In the genomic region with DNA sequence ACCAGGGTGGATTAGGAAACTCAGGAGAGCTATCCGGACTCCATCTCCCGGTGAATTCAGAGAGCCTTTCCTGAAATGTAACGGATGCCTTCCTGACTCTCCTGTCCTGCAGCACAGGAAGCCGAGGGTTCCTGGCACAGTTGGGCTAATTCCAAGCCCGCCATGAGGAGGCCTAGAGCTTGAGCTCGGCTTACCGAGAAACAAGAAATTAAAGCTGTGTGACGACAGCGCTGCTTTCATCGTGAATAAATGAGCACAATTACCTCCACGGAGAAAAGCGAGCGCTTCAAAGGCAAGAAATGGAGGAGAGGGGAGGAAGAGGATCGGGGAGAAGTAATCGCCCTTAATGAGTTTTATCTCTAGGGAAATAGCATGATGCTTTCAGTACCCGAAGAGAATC, we compare ENCODE assay signal across 9 mouse cellular contexts. TPM values are rescaled to one million over a fixed set of nuclear protein-coding genes. Genes with fewer than 3 reads are reported as not detected.
DNase-seq lines count a peak whose midpoint lies in the region; ATAC-seq lines count a peak whose summit lies in the region.
"Had no signal": no experiment of that assay in that cellular context is flagged by ENCODE, and none has a peak within 500 bp of the region (broad histone marks: within the 10 kb centered on the region; RNA-seq: fewer than 3 reads in every experiment).

No protein-coding gene starts in this region.

- H3K4me3 ChIP-seq in kidney, embryonic 15.5 days (replicated peaks) = no peak overlapping the region
- no peak overlapping the region for H3K4me3 ChIP-seq in kidney, embryonic 14.5 days (ENCODE audit: low read length)
- no peak overlapping the region; the same call in 1 of the 2 replicates for H3K4me3 ChIP-seq in forebrain, embryonic 16.5 days (replicated peaks; ENCODE audit: low read length)
- H3K4me3 ChIP-seq in midbrain, embryonic 13.5 days (replicated peaks) = no peak overlapping the region

- H3K4me2 ChIP-seq in kidney, embryonic 15.5 days = no peak overlapping the region
- H3K4me2 ChIP-seq in kidney, embryonic 14.5 days (replicated peaks; ENCODE audit: low read depth, low read length) = no peak overlapping the region
- peak overlapping the region; percentile 10 for H3K4me2 ChIP-seq in forebrain, embryonic 16.5 days (ENCODE audit: low read length)
- H3K4me2 ChIP-seq in midbrain, embryonic 13.5 days (replicated peaks) = no peak overlapping the region; the same call in 1 of the 2 replicates

- peak; percentile 16 for DNase-seq in adrenal gland, adult 2 months
- no peak for DNase-seq in adrenal gland, adult 18-20 months (ENCODE audit: low spot score in 2 of 2)
- no peak for DNase-seq in gastrocnemius, postnatal 10 days
- no peak for DNase-seq in heart, postnatal 36 days
- DNase-seq: lung, postnatal 14 days had no signal

- no peaks in the 10 kb centered on the region for H3K36me3 ChIP-seq in kidney, embryonic 15.5 days
- no peaks in the 10 kb centered on the region; the same call in 1 of the 2 replicates for H3K36me3 ChIP-seq in kidney, embryonic 14.5 days (ENCODE audit: control insufficient read depth, insufficient read depth, low read length)
- H3K36me3 ChIP-seq in forebrain, embryonic 16.5 days (ENCODE audit: control insufficient read depth, insufficient read depth) = no peaks in the 10 kb centered on the region
- no peaks in the 10 kb centered on the region for H3K36me3 ChIP-seq in midbrain, embryonic 13.5 days

- H3K9ac ChIP-seq in kidney, embryonic 15.5 days = no peak overlapping the region
- H3K9ac ChIP-seq in kidney, embryonic 14.5 days (ENCODE audit: low read depth, low read length) = no peak overlapping the region
- peak overlapping the region; percentile 24; the same call in 1 of the 2 replicates for H3K9ac ChIP-seq in forebrain, embryonic 16.5 days (replicated peaks; ENCODE audit: low read depth, low read length)
- H3K9ac ChIP-seq in midbrain, embryonic 13.5 days (replicated peaks) = no peak overlapping the region; the same call in 1 of the 2 replicates

- no peak for ATAC-seq in kidney, embryonic 15.5 days (replicated peaks; ENCODE audit: low FRiP score)
- no peak for ATAC-seq in kidney, embryonic 14.5 days (ENCODE audit: low FRiP score, low TSS enrichment)
- ATAC-seq in forebrain, embryonic 16.5 days = no peak
- ATAC-seq in midbrain, embryonic 13.5 days = peak; percentile 34; the same call in 1 of the 2 replicates

- H3K4me1 ChIP-seq in kidney, embryonic 15.5 days = peaks cover 28% of the 10 kb centered on the region
- 0 out of 2 replicates have a peak, but pooled peaks cover 3% of the 10 kb centered on the region for H3K4me1 ChIP-seq in kidney, embryonic 14.5 days (ENCODE audit: control insufficient read depth, insufficient read depth, low read length)
- H3K4me1 ChIP-seq in forebrain, embryonic 16.5 days (replicated peaks; ENCODE audit: control insufficient read depth, insufficient read depth, low read length) = peaks cover 35% of the 10 kb centered on the region
- peaks cover 32% of the 10 kb centered on the region for H3K4me1 ChIP-seq in midbrain, embryonic 13.5 days (replicated peaks)

- intact Hi-C loops in heart, postnatal 36 days (cut with DNase I) = no loop called here

- H3K27ac ChIP-seq in kidney, embryonic 15.5 days = 0 out of 2 replicates have a peak overlapping the region, but pooled peaks have one; percentile 62
- H3K27ac ChIP-seq in kidney, embryonic 14.5 days (ENCODE audit: low read depth, low read length) = no peak overlapping the region
- H3K27ac ChIP-seq in forebrain, embryonic 16.5 days (ENCODE audit: low read length) = peak overlapping the region; percentile 52
- peak overlapping the region; percentile 70 for H3K27ac ChIP-seq in midbrain, embryonic 13.5 days

- WGBS in kidney, embryonic 15.5 days = 52% methylated on average over 16 of the region's 16 CpGs
- 43% methylated on average over 16 of the region's 16 CpGs for WGBS in kidney, embryonic 14.5 days
- 13% methylated on average over 16 of the region's 16 CpGs for WGBS in forebrain, embryonic 16.5 days
- WGBS in midbrain, embryonic 13.5 days = 37% methylated on average over 16 of the region's 16 CpGs

- no peaks in the 10 kb centered on the region for H3K27me3 ChIP-seq in kidney, embryonic 15.5 days
- no peaks in the 10 kb centered on the region for H3K27me3 ChIP-seq in kidney, embryonic 14.5 days (ENCODE audit: control insufficient read depth, insufficient read depth, low read length)
- no peaks in the 10 kb centered on the region for H3K27me3 ChIP-seq in forebrain, embryonic 16.5 days (replicated peaks; ENCODE audit: control insufficient read depth, insufficient read depth, low read length)
- no peaks in the 10 kb centered on the region for H3K27me3 ChIP-seq in midbrain, embryonic 13.5 days

- no peaks in the 10 kb centered on the region for H3K9me3 ChIP-seq in kidney, embryonic 15.5 days (replicated peaks)
- no peaks in the 10 kb centered on the region for H3K9me3 ChIP-seq in kidney, embryonic 14.5 days (ENCODE audit: control insufficient read depth, low read length)
- no peaks in the 10 kb centered on the region for H3K9me3 ChIP-seq in forebrain, embryonic 16.5 days (ENCODE audit: control insufficient read depth, low read length)
- no peaks in the 10 kb centered on the region for H3K9me3 ChIP-seq in midbrain, embryonic 13.5 days

RNA-seq across cellular contexts. Expression of a gene that starts 57.8 kb away (rescaled TPM):
- 1 to 10 TPM; 4.7 to 7.7 TPM for total RNA-seq in adrenal gland, adult 2 months (2021)
- 1.2 and 1.8 TPM in 2 replicates for polyA plus RNA-seq in adrenal gland, adult 2 months (2012; rRNA removed)
- 1 to 10 TPM; 2.9 to 3.7 TPM for total RNA-seq in adrenal gland, adult 18-20 months (2021)
- polyA plus RNA-seq in kidney, embryonic 15.5 days (2015; fragmentation: Nextera tagmentation; extraction: Ambion mirVana) = 3.7 and 3.9 TPM in 2 replicates
- 6.8 and 8.8 TPM in 2 replicates for polyA plus RNA-seq in kidney, embryonic 14.5 days (2014; fragmentation: Nextera tagmentation; extraction: Ambion mirVana)
- 4.6 and 5.6 TPM in 2 replicates for polyA plus RNA-seq in forebrain, embryonic 16.5 days (2015; fragmentation: Nextera tagmentation; extraction: Ambion mirVana)
- 2.0 and 2.7 TPM in 2 replicates for polyA plus RNA-seq in midbrain, embryonic 13.5 days (2015; fragmentation: Nextera tagmentation; extraction: Ambion mirVana)
- under 1 TPM; 0.73 to 0.88 TPM for total RNA-seq in gastrocnemius, postnatal 10 days (2021)
- total RNA-seq in heart, postnatal 36 days (2021) = 1 to 10 TPM; 6.4 to 7.2 TPM
